ENCODE assay signal across 7 mouse cellular contexts in genomic region chr2:32451870-32452372, GRCm38 (mm10). TPM values are rescaled to one million over a fixed set of nuclear protein-coding genes. Genes with fewer than 3 reads are reported as not detected.
A peak's percentile ranks its signal among the peaks of the same experiment; 100 is the strongest.
DNase-seq lines count a peak whose midpoint lies in the region; ATAC-seq lines count a peak whose summit lies in the region.

No protein-coding gene starts in this region.

- peak overlapping the region; percentile 85 for H3K4me2 ChIP-seq in intestine, embryonic 16.5 days (ENCODE audit: low read depth, low read length)
- H3K4me2 ChIP-seq in midbrain, embryonic 11.5 days: peak overlapping the region; percentile 81

- no peaks in the 10 kb centered on the region for H3K27me3 ChIP-seq in intestine, embryonic 16.5 days (replicated peaks; ENCODE audit: control insufficient read depth, insufficient read depth, low read length)
- no peaks in the 10 kb centered on the region for H3K27me3 ChIP-seq in midbrain, embryonic 11.5 days (ENCODE audit: control insufficient read depth, insufficient read depth, low read length)

- peaks cover 25% of the 10 kb centered on the region for H3K4me1 ChIP-seq in intestine, embryonic 16.5 days (ENCODE audit: control insufficient read depth, insufficient read depth, low read length)
- H3K4me1 ChIP-seq in midbrain, embryonic 11.5 days (ENCODE audit: control insufficient read depth, insufficient read depth, low read length): peaks cover 13% of the 10 kb centered on the region

- peak; percentile 99 for DNase-seq in adrenal gland, adult 8-10 months
- peak; percentile 98 for DNase-seq in embryo, embryonic 9.5 days (ENCODE audit: extremely low spot score)
- DNase-seq in gastrocnemius, postnatal 4 days (ENCODE audit: low spot score in 2 of 2): peak; percentile 92 to 97
- peak; percentile 98 for DNase-seq in left cerebral cortex, postnatal 36 days (ENCODE audit: low spot score in 2 of 2)
- peak; percentile 99 for DNase-seq in midbrain, embryonic 11.5 days (ENCODE audit: low spot score, missing footprints)
- peak; percentile 99 for DNase-seq in skeletal muscle tissue, adult 2 months (ENCODE audit: low read depth, low spot score)

- peaks cover 3% of the 10 kb centered on the region; the same call in 1 of the 2 replicates for H3K36me3 ChIP-seq in intestine, embryonic 16.5 days (ENCODE audit: control insufficient read depth, insufficient read depth, low read length)
- no peaks in the 10 kb centered on the region for H3K36me3 ChIP-seq in midbrain, embryonic 11.5 days (ENCODE audit: control insufficient read depth, insufficient read depth, low read length)

- peak overlapping the region; percentile 89 for H3K27ac ChIP-seq in intestine, embryonic 16.5 days (ENCODE audit: low read length)
- peak overlapping the region; percentile 83 for H3K27ac ChIP-seq in midbrain, embryonic 11.5 days (ENCODE audit: low read depth, low read length)

- ATAC-seq in intestine, embryonic 16.5 days: peak; percentile 97
- peak; percentile 95 for ATAC-seq in midbrain, embryonic 11.5 days (ENCODE audit: low FRiP score)

- under 1% methylated on average over 25 of the region's 25 CpGs for WGBS in intestine, embryonic 16.5 days
- WGBS in midbrain, embryonic 11.5 days: under 1% methylated on average over 25 of the region's 25 CpGs

- H3K9me3 ChIP-seq in intestine, embryonic 16.5 days (ENCODE audit: control insufficient read depth, low read length): no peaks in the 10 kb centered on the region
- no peaks in the 10 kb centered on the region for H3K9me3 ChIP-seq in midbrain, embryonic 11.5 days (ENCODE audit: control insufficient read depth, low read length)

- peak overlapping the region; percentile 88 for H3K4me3 ChIP-seq in intestine, embryonic 16.5 days (ENCODE audit: low read length)
- peak overlapping the region; percentile 77 for H3K4me3 ChIP-seq in midbrain, embryonic 11.5 days (ENCODE audit: low read depth, low read length)

- H3K9ac ChIP-seq in intestine, embryonic 16.5 days (ENCODE audit: low read depth, low read length): peak overlapping the region; percentile 56
- peak overlapping the region; percentile 51 for H3K9ac ChIP-seq in midbrain, embryonic 11.5 days (ENCODE audit: low read length)

- intact Hi-C loops in left cerebral cortex, postnatal 36 days (cut with DNase I): loop anchor here (2.0 kb wide), 1 partner anchor 23 kb away; no protein-coding TSS in a partner anchor

RNA-seq across cellular contexts. Expression of gene Slc25a25, which starts 0.7 kb away (rescaled TPM):
- total RNA-seq in adrenal gland, adult 8-10 months (2022): 10 to 100 TPM; 17.9 to 79.8 (median 27.3) TPM
- total RNA-seq in gastrocnemius, postnatal 4 days (2021): 10 to 100 TPM; 14.0 to 25.1 TPM
- polyA plus RNA-seq in intestine, embryonic 16.5 days (2015; fragmentation: Nextera tagmentation; extraction: Ambion mirVana): 19.3 and 19.9 TPM in 2 replicates
- 10 to 100 TPM; 58.5 to 60.5 TPM for total RNA-seq in left cerebral cortex, postnatal 36 days (2021)
- 20.0 and 20.4 TPM in 2 replicates for polyA plus RNA-seq in midbrain, embryonic 11.5 days (2014; fragmentation: Nextera tagmentation; extraction: Ambion mirVana)

RNA-seq across cellular contexts. Expression of gene Naif1, which starts 1.7 kb away (rescaled TPM):
- total RNA-seq in adrenal gland, adult 8-10 months (2022): 1 to 10 TPM; 4.2 to 5.5 (median 5.0) TPM
- total RNA-seq in gastrocnemius, postnatal 4 days (2021): 1 to 10 TPM; 3.9 to 4.0 TPM
- polyA plus RNA-seq in intestine, embryonic 16.5 days (2015; fragmentation: Nextera tagmentation; extraction: Ambion mirVana): 5.1 and 5.3 TPM in 2 replicates
- 1 to 10 TPM; 3.9 TPM for total RNA-seq in left cerebral cortex, postnatal 36 days (2021)
- 6.3 and 6.4 TPM in 2 replicates for polyA plus RNA-seq in midbrain, embryonic 11.5 days (2014; fragmentation: Nextera tagmentation; extraction: Ambion mirVana)

RNA-seq across cellular contexts. Expression of gene Ptges2, which starts 56.2 kb away (rescaled TPM):
- total RNA-seq in adrenal gland, adult 8-10 months (2022): 10 to 100 TPM; 42.2 to 52.5 (median 51.1) TPM
- 10 to 100 TPM; 35.1 to 41.4 TPM for total RNA-seq in gastrocnemius, postnatal 4 days (2021)
- polyA plus RNA-seq in intestine, embryonic 16.5 days (2015; fragmentation: Nextera tagmentation; extraction: Ambion mirVana): 49.1 and 49.8 TPM in 2 replicates
- 10 to 100 TPM; 40.6 to 54.8 TPM for total RNA-seq in left cerebral cortex, postnatal 36 days (2021)
- 24.7 and 25.4 TPM in 2 replicates for polyA plus RNA-seq in midbrain, embryonic 11.5 days (2014; fragmentation: Nextera tagmentation; extraction: Ambion mirVana)

Comparison
In these comparisons a context has a peak if more than half of its experiments do, and no peak if none do; other contexts are left out.
1. Peak in every context shown above with its lines: DNase-seq, ATAC-seq, H3K4me3 ChIP-seq and H3K27ac ChIP-seq.